Mouse (Mus musculus) liver, embryonic 11.5 days (tissue): ENCODE data around the gene Atf4. TPM values are rescaled to one million over a fixed set of nuclear protein-coding genes. Genes with fewer than 3 reads are reported as not detected.

Experiments used
- polyA plus RNA-seq: library from polyadenylated mRNA; unstranded; fragments of >200 nt; fragmentation: Nextera tagmentation; extraction: Ambion mirVana; gene quantifications from 2 replicates; pipeline ENCODE4 v1.2.1, GENCODE M21; 2014

Gene Atf4
- polyA plus RNA-seq, 1 experiment from 2014 or later, result 186 TPM

Other genes starting within 250 kb of the Atf4 start
- gene Pdgfb, start 240.2 kb upstream of the Atf4 start, polyA plus RNA-seq, result 2.4 and 2.7 TPM in 2 replicates
- 32.2 and 38.6 TPM in 2 replicates for gene Syngr1, start 163.8 kb upstream of the Atf4 start, polyA plus RNA-seq
- gene Rpl3, start 163.3 kb upstream of the Atf4 start, polyA plus RNA-seq, result 1,449 and 1,469 TPM in 2 replicates
- gene Tab1, start 122.1 kb upstream of the Atf4 start, polyA plus RNA-seq, result 25.9 and 28.7 TPM in 2 replicates
- gene Mgat3, start 81.5 kb upstream of the Atf4 start, polyA plus RNA-seq, result 2.5 and 2.7 TPM in 2 replicates
- gene Mief1, start 21.2 kb upstream of the Atf4 start, polyA plus RNA-seq, result 35.8 and 44.9 TPM in 2 replicates
- not detected in 2 replicates for gene AC140267.1, start 19.3 kb upstream of the Atf4 start, polyA plus RNA-seq
- gene Rps19bp1, start 9.1 kb downstream of the Atf4 start, polyA plus RNA-seq, result 75.4 and 80.8 TPM in 2 replicates
- gene Cacna1i, start 32.1 kb downstream of the Atf4 start, polyA plus RNA-seq, result 0.01 and 0.14 TPM in 2 replicates